Mouse (Mus musculus): ENCODE data around the gene Ccl17. TPM values are rescaled to one million over a fixed set of nuclear protein-coding genes. Genes with fewer than 3 reads are reported as not detected.

The Ccl17 gene
- 0.18 TPM in 1 of 2 replicates, not detected in the other for polyA plus RNA-seq (2012; rRNA removed)

GRCm38 (mm10) chr8:94810153-94810552 lies at the start of gene Ccl17:
Gene Ccl17, plus strand, starts transcription at chr8:94810453.
- DNase-seq (ENCODE audit: low read depth), result no peak
- TF ChIP-seq CTCF (IDR thresholded peaks at IDR 0.05; ENCODE audit: borderline replicate concordance, extremely low read depth, insufficient read depth, insufficient read length), result no peak
- no peak for TF ChIP-seq POLR2A (IDR thresholded peaks at IDR 0.05; ENCODE audit: borderline replicate concordance, extremely low read depth, insufficient read depth, insufficient read length, poor library complexity, severe bottlenecking)

GRCm38 (mm10) chr8:94767035-94767434 lies 43.2 kb upstream of the Ccl17 start:
- TF ChIP-seq CTCF (IDR thresholded peaks at IDR 0.05; ENCODE audit: borderline replicate concordance, extremely low read depth, insufficient read depth, insufficient read length), result no peak
- no peak for TF ChIP-seq POLR2A (IDR thresholded peaks at IDR 0.05; ENCODE audit: borderline replicate concordance, extremely low read depth, insufficient read depth, insufficient read length, poor library complexity, severe bottlenecking)
- no peak for DNase-seq (ENCODE audit: low read depth)

GRCm38 (mm10) chr8:94770945-94771344 lies 39.3 kb upstream of the Ccl17 start:
- DNase-seq (ENCODE audit: low read depth), result peak; percentile 79
- TF ChIP-seq POLR2A (IDR thresholded peaks at IDR 0.05; ENCODE audit: borderline replicate concordance, extremely low read depth, insufficient read depth, insufficient read length, poor library complexity, severe bottlenecking), result no peak

- DNase-seq (ENCODE audit: low read depth), result peak; percentile 91
- TF ChIP-seq CTCF (IDR thresholded peaks at IDR 0.05; ENCODE audit: borderline replicate concordance, extremely low read depth, insufficient read depth, insufficient read length) (no peak), POLR2A (IDR thresholded peaks at IDR 0.05; ENCODE audit: borderline replicate concordance, extremely low read depth, insufficient read depth, insufficient read length, poor library complexity, severe bottlenecking) (peak; percentile 57; the same call in 1 of the 2 replicates)
These were observed 38.1 kb upstream of the Ccl17 start, which contains the start of gene Cx3cl1 for GRCm38 (mm10) chr8:94771941-94772670. Gene Cx3cl1, plus strand, starts transcription at chr8:94772009.

- TF ChIP-seq CTCF (IDR thresholded peaks at IDR 0.05; ENCODE audit: borderline replicate concordance, extremely low read depth, insufficient read depth, insufficient read length), result no peak
- no peak for TF ChIP-seq POLR2A (IDR thresholded peaks at IDR 0.05; ENCODE audit: borderline replicate concordance, extremely low read depth, insufficient read depth, insufficient read length, poor library complexity, severe bottlenecking)
- no peak for DNase-seq (ENCODE audit: low read depth)
These were observed 37.2 kb upstream of the Ccl17 start for GRCm38 (mm10) chr8:94773048-94773447.

GRCm38 (mm10) chr8:94773700-94774171 lies 36.5 kb upstream of the Ccl17 start:
- TF ChIP-seq POLR2A (IDR thresholded peaks at IDR 0.05; ENCODE audit: borderline replicate concordance, extremely low read depth, insufficient read depth, insufficient read length, poor library complexity, severe bottlenecking), result no peak
- TF ChIP-seq CTCF (IDR thresholded peaks at IDR 0.05; ENCODE audit: borderline replicate concordance, extremely low read depth, insufficient read depth, insufficient read length), result no peak
- peak; percentile 73 for DNase-seq (ENCODE audit: low read depth)

GRCm38 (mm10) chr8:94774601-94775000 lies 35.7 kb upstream of the Ccl17 start:
- TF ChIP-seq CTCF (IDR thresholded peaks at IDR 0.05; ENCODE audit: borderline replicate concordance, extremely low read depth, insufficient read depth, insufficient read length), result no peak
- no peak for TF ChIP-seq POLR2A (IDR thresholded peaks at IDR 0.05; ENCODE audit: borderline replicate concordance, extremely low read depth, insufficient read depth, insufficient read length, poor library complexity, severe bottlenecking)
- DNase-seq (ENCODE audit: low read depth), result no peak

- no peak for TF ChIP-seq POLR2A (IDR thresholded peaks at IDR 0.05; ENCODE audit: borderline replicate concordance, extremely low read depth, insufficient read depth, insufficient read length, poor library complexity, severe bottlenecking)
- DNase-seq (ENCODE audit: low read depth), result no peak
These were observed 33.9 kb upstream of the Ccl17 start for GRCm38 (mm10) chr8:94776346-94776745.

GRCm38 (mm10) chr8:94778036-94778435 lies 32.2 kb upstream of the Ccl17 start:
- TF ChIP-seq CTCF (IDR thresholded peaks at IDR 0.05; ENCODE audit: borderline replicate concordance, extremely low read depth, insufficient read depth, insufficient read length), result no peak
- no peak for TF ChIP-seq POLR2A (IDR thresholded peaks at IDR 0.05; ENCODE audit: borderline replicate concordance, extremely low read depth, insufficient read depth, insufficient read length, poor library complexity, severe bottlenecking)
- peak; percentile 53 for DNase-seq (ENCODE audit: low read depth)

- DNase-seq (ENCODE audit: low read depth), result no peak
- TF ChIP-seq POLR2A (IDR thresholded peaks at IDR 0.05; ENCODE audit: borderline replicate concordance, extremely low read depth, insufficient read depth, insufficient read length, poor library complexity, severe bottlenecking) (no peak), CTCF (IDR thresholded peaks at IDR 0.05; ENCODE audit: borderline replicate concordance, extremely low read depth, insufficient read depth, insufficient read length) (no peak)
These were observed 31.8 kb upstream of the Ccl17 start for GRCm38 (mm10) chr8:94778473-94778872.

GRCm38 (mm10) chr8:94778895-94779533 lies 31.2 kb upstream of the Ccl17 start:
- DNase-seq (ENCODE audit: low read depth), result peak; percentile 21
- TF ChIP-seq CTCF (IDR thresholded peaks at IDR 0.05; ENCODE audit: borderline replicate concordance, extremely low read depth, insufficient read depth, insufficient read length) (no peak), POLR2A (IDR thresholded peaks at IDR 0.05; ENCODE audit: borderline replicate concordance, extremely low read depth, insufficient read depth, insufficient read length, poor library complexity, severe bottlenecking) (no peak)
